Mouse (Mus musculus) activated CD4-positive, CD25-positive, alpha-beta regulatory T cell, adult 4 months (primary cell): ENCODE data around the gene Senp3. TPM values are rescaled to one million over a fixed set of nuclear protein-coding genes. Genes with fewer than 3 reads are reported as not detected.
A peak's percentile ranks its signal among the peaks of the same experiment; 100 is the strongest.
"Not testable (repeated sequence)": the region's sequence is repeated elsewhere in the genome, so short reads cannot be mapped to it uniquely, and the experiment has no call there.

Experiments
- ATAC-seq: one replicate; pipeline ENCODE4 v1.8.0; 2017
- polyA plus RNA-seq, 2 experiments: library from polyadenylated mRNA; unstranded; fragments of 100-300 nt; shearing (Covaris generic); gene quantifications; one replicate each; pipeline ENCODE4 v1.2.1; 2017

Senp3 gene
- polyA plus RNA-seq, 2 experiments from 2014 or later, result 32.7 to 33.0 TPM

GRCm38 (mm10) chr11:69645860-69646259 is 36.0 kb downstream of the Senp3 start:
- no peak for ATAC-seq

GRCm38 (mm10) chr11:69635471-69635870 is 46.4 kb downstream of the Senp3 start:
- ATAC-seq, result no peak

- ATAC-seq, result peak; percentile 28
These were observed 48.6 kb downstream of the Senp3 start for GRCm38 (mm10) chr11:69633128-69633866.

- ATAC-seq, result peak; percentile 82
These were observed 49.4 kb downstream of the Senp3 start, which contains the start of gene Fxr2 for GRCm38 (mm10) chr11:69632284-69633089. TSS of gene Fxr2 (plus strand) at chr11:69632990.

GRCm38 (mm10) chr11:69629802-69630201 is 52.1 kb downstream of the Senp3 start:
- no peak for ATAC-seq

GRCm38 (mm10) chr11:69628286-69628685 is 53.6 kb downstream of the Senp3 start:
- no peak for ATAC-seq

GRCm38 (mm10) chr11:69624339-69624738 is 57.5 kb downstream of the Senp3 start:
- ATAC-seq, result not testable (repeated sequence)

Other genes starting within 250 kb of the Senp3 start
- gene Dnah2, start 133.0 kb downstream of the Senp3 start, polyA plus RNA-seq, result under 1 TPM in 1 of 2 experiments, not detected in 1; 0.19 TPM
- under 1 TPM in 1 of 2 experiments, not detected in 1; 0.17 TPM for gene Efnb3, start 121.9 kb downstream of the Senp3 start, polyA plus RNA-seq
- gene Wrap53, start 101.8 kb downstream of the Senp3 start, polyA plus RNA-seq, result 10 to 100 TPM; 25.6 to 27.6 TPM
- 100 to 1,000 TPM; 231 to 302 TPM for gene Trp53, start 101.7 kb downstream of the Senp3 start, polyA plus RNA-seq
- gene Atp1b2, start 76.1 kb downstream of the Senp3 start, polyA plus RNA-seq, result under 1 TPM in 1 of 2 experiments, not detected in 1; 0.46 TPM
- not detected for gene Shbg, start 64.2 kb downstream of the Senp3 start, polyA plus RNA-seq
- not detected for gene Sat2, start 60.1 kb downstream of the Senp3 start, polyA plus RNA-seq
- 1 to 10 TPM; 6.5 to 7.1 TPM for gene Fxr2, start 49.1 kb downstream of the Senp3 start, polyA plus RNA-seq
- gene Sox15, start 26.8 kb downstream of the Senp3 start, polyA plus RNA-seq, result not detected
- 10 to 100 TPM; 41.3 to 59.7 TPM for gene Mpdu1, start 19.4 kb downstream of the Senp3 start, polyA plus RNA-seq
- gene Cd68, start 15.9 kb downstream of the Senp3 start, polyA plus RNA-seq, result 1 to 10 TPM; 3.3 to 5.3 TPM
- 100 to 1,000 TPM; 202 to 297 TPM for gene Eif4a1, start 9.7 kb downstream of the Senp3 start, polyA plus RNA-seq
- gene Tnfsf13, start 3.7 kb upstream of the Senp3 start, polyA plus RNA-seq, result not detected
- gene Tnfsf12, start 13.8 kb upstream of the Senp3 start, polyA plus RNA-seq, result not detected
- not detected for gene Tnfsfm13, start 14.0 kb upstream of the Senp3 start, polyA plus RNA-seq
- gene Polr2a, start 76.6 kb upstream of the Senp3 start, polyA plus RNA-seq, result 10 to 100 TPM; 24.0 to 28.8 TPM
- gene Slc35g3, start 79.9 kb upstream of the Senp3 start, polyA plus RNA-seq, result not detected
- gene Zbtb4, start 83.8 kb upstream of the Senp3 start, polyA plus RNA-seq, result 1 to 10 TPM; 7.8 to 8.1 TPM
- 1 to 10 TPM in 1 of 2 experiments, under 1 TPM in 1; 0.66 to 4.1 TPM for gene Chrnb1, start 113.9 kb upstream of the Senp3 start, polyA plus RNA-seq
- not detected for gene Fgf11, start 119.8 kb upstream of the Senp3 start, polyA plus RNA-seq
- gene Tmem102, start 123.5 kb upstream of the Senp3 start, polyA plus RNA-seq, result not detected
- under 1 TPM in 1 of 2 experiments, not detected in 1; 0.08 TPM for gene Gm39566, start 133.2 kb upstream of the Senp3 start, polyA plus RNA-seq
- not detected for gene Spem2, start 136.4 kb upstream of the Senp3 start, polyA plus RNA-seq
- not detected for gene Spem1, start 140.1 kb upstream of the Senp3 start, polyA plus RNA-seq
- gene Nlgn2, start 155.7 kb upstream of the Senp3 start, polyA plus RNA-seq, result under 1 TPM; 0.59 to 0.66 TPM
- gene Tmem256, start 156.4 kb upstream of the Senp3 start, polyA plus RNA-seq, result 100 to 1,000 TPM; 127 to 138 TPM
- gene Plscr3, start 164.3 kb upstream of the Senp3 start, polyA plus RNA-seq, result 10 to 100 TPM; 15.4 to 17.5 TPM
- gene Tnk1, start 176.6 kb upstream of the Senp3 start, polyA plus RNA-seq, result not detected
- not detected for gene Tmem95, start 195.9 kb upstream of the Senp3 start, polyA plus RNA-seq
- gene Kctd11, start 199.3 kb upstream of the Senp3 start, polyA plus RNA-seq, result under 1 TPM in 1 of 2 experiments, not detected in 1; 0.56 TPM
- gene Acap1, start 213.5 kb upstream of the Senp3 start, polyA plus RNA-seq, result 100 to 1,000 TPM; 213 to 273 TPM
- 1 to 10 TPM; 1.1 to 1.2 TPM for gene 2810408A11Rik, start 218.9 kb upstream of the Senp3 start, polyA plus RNA-seq
- 1 to 10 TPM; 7.9 to 8.0 TPM for gene Neurl4, start 219.0 kb upstream of the Senp3 start, polyA plus RNA-seq
- 100 to 1,000 TPM in 1 of 2 experiments, 10 to 100 TPM in 1; 90.7 to 106 TPM for gene Gps2, start 231.8 kb upstream of the Senp3 start, polyA plus RNA-seq
- 1,000 to 10,000 TPM; 1,092 to 1,351 TPM for gene Eif5a, start 239.9 kb upstream of the Senp3 start, polyA plus RNA-seq